Mouse (Mus musculus) MEL (cell line): ENCODE measurements at regions not wholly inside any gene's neighbourhood (a gene's known extent, or its start where the extent isn't known, plus 50 kb on each side); places are given as distances from the start of the nearest gene placed in this dataset.

ENCODE experiments used
- BHLHE40 ChIP-seq: IDR thresholded peaks from 2 replicates; pipeline ENCODE4 v1.6.1; 2012; ENCODE audit warnings: low read depth, mild to moderate bottlenecking, inconsistent platforms, low read length, improper control_type of control experiment, borderline replicate concordance
- CTCF ChIP-seq, 3 experiments: IDR thresholded peaks in 2 of 3; conservative IDR thresholded peaks in 1 of 3; 2 replicates each; pipeline ENCODE4 v1.5.1; 2011 to 2012; ENCODE audit warnings: low read length in 3 of 3, low read depth in 2 of 3, mild to moderate bottlenecking in 2 of 3, improper control_type of control experiment in 1 of 3, inconsistent platforms in 1 of 3, mixed read lengths in 1 of 3, moderate library complexity in 1 of 3; ENCODE audit not compliant: control insufficient read depth in 1 of 3, insufficient read depth in 1 of 3, poor library complexity in 1 of 3, severe bottlenecking in 1 of 3
- HCFC1 ChIP-seq: IDR thresholded peaks from 2 replicates; pipeline ENCODE4 v1.6.1; 2012; ENCODE audit warnings: low read depth, mild to moderate bottlenecking, inconsistent platforms, low read length, improper control_type of control experiment, moderate library complexity
- POLR2A ChIP-seq, 2 experiments: IDR thresholded peaks; 2 replicates each; pipeline ENCODE4 v1.6.1; 2011 to 2012; ENCODE audit warnings: low read length in 2 of 2, mild to moderate bottlenecking in 2 of 2, control low read depth in 1 of 2, improper control_type of control experiment in 1 of 2, low read depth in 1 of 2, moderate library complexity in 1 of 2; ENCODE audit not compliant: control insufficient read depth in 1 of 2, insufficient read depth in 1 of 2, poor library complexity in 1 of 2
- POLR2AphosphoS5 ChIP-seq: IDR thresholded peaks from 2 replicates; pipeline ENCODE4 v1.6.1; 2012; ENCODE audit warnings: low read depth, borderline replicate concordance, mild to moderate bottlenecking, inconsistent platforms, low read length, moderate library complexity, mixed read lengths
- TAL1 ChIP-seq: IDR thresholded peaks from 2 replicates; pipeline ENCODE4 v1.6.1; 2012; ENCODE audit warnings: mild to moderate bottlenecking, inconsistent platforms, low read length, moderate library complexity, mixed read lengths

DNA sequence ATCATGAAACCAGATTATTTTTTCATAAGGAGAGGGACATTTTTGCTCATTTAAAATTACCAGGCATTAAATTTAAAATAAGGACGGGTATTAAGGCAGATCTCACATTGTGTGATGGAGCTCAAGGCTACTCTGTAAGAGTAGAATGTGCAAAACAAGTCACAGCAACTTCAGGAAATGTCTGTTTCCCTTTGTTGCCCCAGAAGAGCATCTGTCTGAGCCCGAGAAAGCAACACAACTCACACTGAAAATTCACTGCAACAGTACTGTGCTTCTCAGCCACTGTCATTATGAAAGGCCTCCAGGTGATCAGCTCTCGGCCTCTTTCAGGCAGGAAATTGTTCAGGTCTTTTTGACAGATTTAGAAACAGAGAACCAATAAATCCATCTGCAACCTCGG, 129.7 kb upstream of the Adgrl4 start:
- TF ChIP-seq TAL1 (no peak), BHLHE40 (no peak), POLR2AphosphoS5 (no peak), POLR2A (IDR thresholded peaks at IDR 0.05; ENCODE audit: control insufficient read depth in 1 of 2, insufficient read depth in 1 of 2, low read depth in 1 of 2, low read length in 2 of 2, poor library complexity in 1 of 2) (no peak), HCFC1 (no peak), CTCF (IDR thresholded peaks at IDR 0.05 in 2 of 3, conservative IDR thresholded peaks at IDR 0.05 in 1 of 3; ENCODE audit: control insufficient read depth in 1 of 3, insufficient read depth in 1 of 3, low read depth in 2 of 3, low read length in 3 of 3, poor library complexity in 1 of 3, severe bottlenecking in 1 of 3) (no peak)
